Mouse (Mus musculus): ENCODE measurements around the gene Pla2g16.
A peak's percentile ranks its signal among the peaks of the same experiment; 100 is the strongest.

Gene Pla2g16

DNA sequence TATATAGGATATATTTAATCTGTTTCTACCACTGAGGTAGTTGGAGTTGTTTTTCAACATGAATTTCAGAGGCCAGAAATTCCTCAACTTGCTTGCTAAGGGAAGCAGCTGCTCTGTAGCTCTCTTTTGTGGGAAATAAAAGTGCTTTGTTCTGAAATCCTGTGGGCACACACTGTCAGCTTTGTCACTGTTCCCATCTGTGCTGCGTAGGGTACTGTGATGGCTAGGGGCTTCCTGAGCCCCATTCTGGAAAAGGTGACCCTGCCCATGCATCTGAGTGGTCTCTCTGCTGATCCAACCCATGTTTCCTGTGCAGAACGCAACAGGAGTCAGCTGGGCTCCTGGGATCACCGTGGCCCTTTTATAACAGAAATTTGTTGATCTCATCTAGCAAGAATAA is 9.6 kb downstream of the Pla2g16 start:
- DNase-seq = no peak

DNA sequence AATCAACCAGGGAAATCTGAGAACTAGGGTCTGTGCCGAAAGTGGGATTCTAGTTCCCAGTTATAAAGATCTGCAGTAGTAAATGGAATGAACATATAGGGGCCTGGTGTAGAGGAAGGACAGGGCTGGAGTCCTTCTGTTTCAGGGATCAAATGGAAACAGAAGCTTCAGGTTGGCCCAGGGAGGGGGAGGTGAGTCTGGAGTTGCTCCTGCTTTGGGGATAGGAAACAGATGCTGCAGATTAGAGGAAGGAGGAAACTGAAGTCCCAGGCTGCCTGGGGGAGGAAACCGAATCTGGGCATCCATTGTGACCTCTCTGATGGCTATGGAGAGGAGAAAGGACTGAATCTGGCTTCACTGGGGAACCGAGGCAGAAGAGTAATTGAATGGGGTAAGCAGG is 11.1 kb downstream of the Pla2g16 start:
- DNase-seq = no peak

DNA sequence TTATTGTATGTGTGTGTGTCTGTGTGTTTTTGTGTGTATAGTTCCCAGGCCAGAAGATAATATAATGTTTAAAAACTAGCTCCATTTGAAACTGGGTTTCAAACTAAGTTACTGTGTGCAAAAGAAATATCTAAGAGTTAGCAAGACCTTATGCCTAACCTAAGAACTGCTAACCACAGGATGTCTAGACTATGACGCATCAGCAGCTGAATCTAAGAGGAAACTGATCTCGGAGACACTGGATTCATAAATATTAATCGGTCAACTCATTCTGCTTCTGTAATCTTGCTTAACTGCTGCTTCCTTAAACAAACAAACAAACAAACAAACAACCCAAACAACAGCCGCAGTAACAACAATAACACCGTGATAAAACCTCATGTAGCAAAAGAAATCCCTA is 12.4 kb downstream of the Pla2g16 start:
- DNase-seq = no peak

DNA sequence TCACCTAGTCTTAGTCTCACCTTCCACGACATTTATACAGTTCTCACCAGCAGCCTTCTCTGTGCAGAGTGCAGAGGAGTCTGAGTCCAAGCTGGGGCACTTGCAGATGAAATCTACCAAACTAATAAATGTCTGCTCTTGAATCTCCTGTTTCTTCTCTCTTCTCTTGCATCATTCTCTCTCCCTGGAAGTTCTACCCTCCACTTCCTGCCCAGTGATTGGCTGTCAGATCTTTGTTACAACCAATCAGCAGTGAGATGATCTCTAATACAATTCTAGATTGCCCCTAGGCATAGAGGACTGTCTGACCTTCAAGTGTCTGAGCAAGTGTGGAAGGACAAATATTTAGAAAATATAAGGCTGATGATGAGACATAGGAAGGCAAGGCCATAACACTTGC is 18.9 kb downstream of the Pla2g16 start:
- DNase-seq = no peak

DNA sequence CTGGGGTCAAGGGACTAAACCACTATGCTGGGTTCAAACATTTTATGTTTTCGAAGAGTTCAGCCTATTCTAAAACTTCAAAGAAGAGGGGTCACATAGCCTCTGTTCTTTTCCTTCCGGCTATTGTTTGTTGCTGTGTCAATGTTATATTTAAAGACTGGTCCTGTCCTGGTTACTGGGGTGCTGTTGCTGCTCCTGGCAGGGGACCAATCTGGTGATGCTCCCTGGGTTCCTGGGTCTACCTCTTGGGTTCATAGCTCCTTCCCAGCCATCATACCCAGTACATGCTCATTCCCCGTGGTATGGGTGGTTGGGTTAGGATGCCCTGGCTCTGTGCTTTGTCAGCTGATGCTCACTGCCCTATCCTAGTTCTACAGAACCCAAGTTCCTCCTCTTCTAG is 20.5 kb downstream of the Pla2g16 start:
- no peak for DNase-seq

DNA sequence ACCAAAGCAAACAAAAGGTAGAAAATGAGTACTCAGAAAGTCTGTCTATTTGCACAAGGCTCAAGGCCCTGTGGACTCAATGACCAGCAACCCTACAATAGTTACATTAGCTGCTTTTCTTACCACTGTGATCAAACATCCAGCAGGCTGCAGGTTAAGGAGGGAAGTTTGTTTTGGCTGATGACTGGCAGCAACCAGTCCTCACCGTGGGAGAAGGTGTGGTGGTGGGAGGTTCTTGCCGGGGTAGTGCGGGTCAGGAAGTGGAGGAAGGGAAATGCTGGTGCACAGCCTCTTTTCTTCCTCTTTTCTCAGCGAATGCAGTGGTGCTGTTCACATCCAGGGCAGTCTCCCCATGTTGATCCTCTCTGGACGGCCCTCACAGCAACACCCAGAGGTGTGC is 23.8 kb downstream of the Pla2g16 start:
- DNase-seq = no peak

DNA sequence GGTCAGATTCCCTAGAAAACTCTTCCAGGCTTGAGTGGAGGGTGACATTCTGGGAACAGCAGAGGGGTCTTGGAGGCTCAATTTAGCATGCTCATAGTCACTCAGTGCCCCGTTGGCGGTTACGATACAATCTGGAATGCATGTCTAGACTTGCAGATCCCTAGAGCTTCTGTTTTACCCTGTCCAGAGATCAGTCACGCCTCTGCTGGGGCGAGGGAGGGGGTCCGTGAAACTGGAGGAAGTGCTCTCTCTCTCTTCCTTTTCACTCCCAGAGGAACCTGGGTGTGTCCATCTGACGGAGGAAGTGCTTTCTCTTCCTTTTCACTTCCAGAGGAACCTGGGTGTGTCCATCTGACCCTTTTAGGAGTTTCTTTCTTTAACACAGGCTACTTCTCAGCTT is 25.8 kb downstream of the Pla2g16 start:
- DNase-seq = no peak

DNA sequence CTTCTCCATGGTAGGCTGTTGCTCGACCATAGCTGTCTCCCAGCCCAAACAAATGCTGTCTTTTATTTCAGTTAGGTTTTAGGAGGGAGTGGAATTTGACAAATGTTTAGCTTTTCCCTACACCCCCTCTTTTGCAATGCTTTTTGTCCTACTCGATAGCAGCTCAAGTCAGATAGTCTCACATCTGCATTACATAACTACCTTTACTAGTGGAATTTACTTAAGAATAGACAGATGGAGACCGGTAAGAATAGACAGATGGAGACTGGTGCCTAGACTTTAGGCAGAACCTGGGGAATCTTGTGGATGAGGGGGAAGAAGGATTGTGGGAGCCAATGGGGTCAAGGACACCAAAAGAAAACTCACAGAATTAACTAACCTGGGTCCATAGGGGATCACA is 26.3 kb downstream of the Pla2g16 start:
- DNase-seq = no peak

DNA sequence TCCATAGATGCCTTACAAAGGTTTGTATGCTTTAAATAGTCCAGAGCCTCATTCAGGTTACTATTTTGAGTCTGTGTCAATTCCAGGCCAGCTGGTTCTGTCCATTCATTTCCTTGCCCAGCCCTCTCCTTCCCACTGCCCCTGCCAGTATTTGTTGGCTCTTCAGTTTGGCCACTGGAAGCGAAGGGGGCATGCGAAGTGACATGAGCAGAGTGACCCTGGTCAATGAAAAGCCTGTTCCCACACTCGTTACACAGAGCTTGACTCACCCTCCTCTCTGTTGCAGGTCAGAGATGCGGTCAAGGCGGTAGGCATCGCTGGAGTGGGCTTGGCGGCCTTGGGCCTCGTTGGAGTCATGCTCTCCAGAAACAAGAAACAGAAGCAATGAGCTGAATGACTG is 28.0 kb downstream of the Pla2g16 start:
- no peak for DNase-seq

DNA sequence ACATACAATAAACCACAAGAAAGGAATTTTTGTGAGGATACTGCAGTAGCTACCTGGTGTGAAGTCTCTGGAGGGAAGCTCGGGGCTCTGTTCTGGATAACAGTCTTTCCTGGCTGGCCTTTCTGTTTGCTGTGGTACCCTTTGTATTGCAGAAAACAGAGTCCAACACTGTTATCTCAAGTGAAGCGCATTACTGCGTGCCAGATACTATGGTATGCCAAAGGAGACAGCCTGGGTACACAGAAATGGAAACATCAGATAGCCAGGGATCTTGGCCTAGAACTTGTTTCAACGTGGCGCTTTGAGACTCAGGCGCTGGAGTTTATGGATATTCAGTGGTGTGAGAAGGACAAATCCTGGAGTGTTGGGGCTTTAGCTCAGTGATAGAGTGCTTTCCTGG is 28.5 kb downstream of the Pla2g16 start:
- DNase-seq = no peak

DNA sequence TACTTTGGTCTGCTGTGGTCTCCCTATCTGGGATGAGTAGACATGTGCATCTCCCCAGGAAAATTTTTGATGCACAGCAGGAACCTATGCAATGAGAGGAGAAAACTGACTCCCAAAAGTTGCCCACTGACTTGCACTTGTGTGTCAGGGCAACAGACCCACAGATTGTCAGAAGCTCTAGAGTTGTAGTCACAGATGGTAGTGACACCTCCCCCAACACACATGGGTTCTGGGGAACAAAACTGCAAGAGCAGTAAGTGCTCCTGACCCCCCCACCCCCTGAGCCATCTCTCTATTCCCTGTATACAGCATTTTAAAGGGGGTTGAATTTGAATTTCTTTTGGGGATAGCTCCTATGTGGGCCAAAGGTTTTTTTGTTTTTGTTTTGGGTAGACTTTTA is 33.5 kb downstream of the Pla2g16 start:
- DNase-seq = no peak

DNA sequence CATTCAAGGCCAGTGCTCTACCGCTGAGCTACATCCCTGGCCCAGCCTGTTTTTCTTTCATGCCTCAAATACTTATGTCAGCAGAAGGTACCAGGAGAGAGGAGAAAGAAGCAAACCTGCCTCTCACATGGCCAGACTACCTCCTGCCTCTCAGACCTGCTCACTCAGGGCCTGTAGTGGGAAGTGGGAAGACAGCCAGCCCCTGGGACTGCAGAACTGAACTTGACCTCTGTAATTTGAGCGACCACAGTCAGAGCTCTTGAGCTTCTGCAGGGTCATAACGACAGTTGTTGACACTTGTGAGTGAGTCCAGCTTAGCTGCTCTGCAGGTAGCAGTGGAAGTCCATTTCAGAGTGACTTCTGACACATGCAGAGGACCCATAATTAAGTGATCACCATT is 34.8 kb downstream of the Pla2g16 start:
- DNase-seq = no peak

DNA sequence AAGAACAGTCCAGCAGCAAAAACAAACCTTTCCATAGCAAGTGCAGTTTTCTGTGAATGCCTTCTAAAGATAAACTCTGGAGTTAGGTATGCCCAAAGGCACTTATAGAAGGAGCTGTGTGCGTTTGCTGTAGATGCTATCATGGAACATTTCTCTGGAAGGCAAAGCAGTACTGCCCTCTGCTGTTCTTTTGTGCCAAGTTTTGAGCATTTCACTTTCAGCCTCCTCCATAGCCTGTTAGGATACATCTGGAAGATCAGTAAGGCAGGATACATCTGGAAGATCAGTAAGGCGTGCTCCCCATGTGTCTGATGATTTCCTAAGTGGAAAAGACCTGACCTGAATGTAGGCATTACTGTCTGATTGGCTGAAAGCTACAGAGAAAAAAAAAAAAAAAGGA is 38.3 kb downstream of the Pla2g16 start:
- no peak for DNase-seq

DNA sequence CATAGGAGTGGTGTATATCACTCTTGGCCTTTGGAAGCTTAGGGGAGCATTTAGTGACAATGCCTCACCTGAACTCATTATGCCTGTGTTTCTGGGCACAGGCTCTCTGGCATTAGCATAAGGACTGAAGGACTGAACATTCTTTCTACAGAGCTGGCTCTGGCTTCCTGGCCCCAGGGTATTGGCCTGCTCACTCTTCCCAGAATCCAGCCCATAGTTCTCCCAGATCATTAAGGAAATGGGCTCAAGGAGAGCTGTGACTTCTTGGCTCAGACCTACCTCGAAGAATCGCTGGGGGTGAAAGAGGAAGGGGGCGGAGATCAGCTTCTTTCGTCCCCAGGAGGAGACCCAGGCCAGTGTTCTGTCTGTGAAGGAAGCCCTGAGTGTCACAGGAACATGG is 41.2 kb downstream of the Pla2g16 start:
- DNase-seq = no peak

DNA sequence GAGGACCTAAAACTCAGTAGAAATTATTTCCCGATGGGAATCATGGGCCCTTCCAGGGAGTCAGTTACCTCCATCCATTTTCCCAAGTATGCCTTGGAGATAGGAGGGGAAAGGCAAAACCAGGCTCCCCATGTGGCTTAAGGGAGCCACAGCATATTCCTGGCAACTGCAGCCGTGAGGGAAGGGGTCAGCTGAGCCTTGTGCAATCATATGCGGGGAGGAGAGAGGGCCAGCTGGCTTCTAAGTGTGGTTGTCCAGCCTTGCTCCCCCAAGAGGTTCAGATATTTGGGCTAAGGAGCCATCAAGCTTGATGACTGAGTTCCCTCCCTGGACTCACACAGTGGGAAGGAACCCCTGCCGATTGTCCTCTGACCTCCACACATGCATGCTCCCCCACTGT is 44.3 kb downstream of the Pla2g16 start:
- no peak for DNase-seq

DNA sequence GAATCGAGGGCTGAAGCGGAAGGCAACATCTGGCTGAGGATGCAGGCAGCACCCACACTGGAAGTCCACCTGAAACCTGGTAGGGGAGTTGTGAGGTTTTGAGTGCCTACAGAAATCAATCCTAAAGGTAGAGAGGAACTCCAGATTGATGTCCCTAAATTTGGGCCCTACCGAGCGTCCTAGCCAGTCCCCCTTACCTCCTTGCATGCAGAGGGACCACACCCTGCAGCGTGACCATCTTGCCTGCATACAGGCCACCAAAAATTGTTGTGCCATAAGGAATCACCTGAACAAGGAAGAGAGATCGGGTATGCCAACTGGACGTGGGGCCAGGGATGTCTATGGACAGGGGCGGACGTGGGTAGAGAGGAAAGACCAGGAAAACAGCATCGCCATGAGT is 46.8 kb downstream of the Pla2g16 start:
- no peak for DNase-seq

DNA sequence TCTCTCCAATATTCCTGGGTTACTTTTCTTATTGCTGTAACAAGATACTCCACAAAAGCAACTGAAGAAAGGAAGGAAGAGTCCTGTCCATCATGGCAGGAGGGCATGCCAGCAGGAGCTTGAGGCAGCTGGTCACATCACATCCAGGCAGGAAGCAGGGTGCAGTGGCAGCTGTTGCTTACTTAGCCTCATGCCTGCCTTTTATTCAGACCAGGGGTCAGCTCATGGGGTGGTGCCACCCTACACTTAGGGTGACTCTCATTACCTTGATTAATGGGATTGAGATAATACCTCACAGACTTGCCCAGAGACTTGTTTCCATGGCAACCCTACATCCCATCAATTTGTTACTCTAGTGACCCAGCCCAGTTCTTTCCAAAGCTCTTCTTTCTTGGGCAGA is 47.8 kb downstream of the Pla2g16 start:
- no peak for DNase-seq

DNA sequence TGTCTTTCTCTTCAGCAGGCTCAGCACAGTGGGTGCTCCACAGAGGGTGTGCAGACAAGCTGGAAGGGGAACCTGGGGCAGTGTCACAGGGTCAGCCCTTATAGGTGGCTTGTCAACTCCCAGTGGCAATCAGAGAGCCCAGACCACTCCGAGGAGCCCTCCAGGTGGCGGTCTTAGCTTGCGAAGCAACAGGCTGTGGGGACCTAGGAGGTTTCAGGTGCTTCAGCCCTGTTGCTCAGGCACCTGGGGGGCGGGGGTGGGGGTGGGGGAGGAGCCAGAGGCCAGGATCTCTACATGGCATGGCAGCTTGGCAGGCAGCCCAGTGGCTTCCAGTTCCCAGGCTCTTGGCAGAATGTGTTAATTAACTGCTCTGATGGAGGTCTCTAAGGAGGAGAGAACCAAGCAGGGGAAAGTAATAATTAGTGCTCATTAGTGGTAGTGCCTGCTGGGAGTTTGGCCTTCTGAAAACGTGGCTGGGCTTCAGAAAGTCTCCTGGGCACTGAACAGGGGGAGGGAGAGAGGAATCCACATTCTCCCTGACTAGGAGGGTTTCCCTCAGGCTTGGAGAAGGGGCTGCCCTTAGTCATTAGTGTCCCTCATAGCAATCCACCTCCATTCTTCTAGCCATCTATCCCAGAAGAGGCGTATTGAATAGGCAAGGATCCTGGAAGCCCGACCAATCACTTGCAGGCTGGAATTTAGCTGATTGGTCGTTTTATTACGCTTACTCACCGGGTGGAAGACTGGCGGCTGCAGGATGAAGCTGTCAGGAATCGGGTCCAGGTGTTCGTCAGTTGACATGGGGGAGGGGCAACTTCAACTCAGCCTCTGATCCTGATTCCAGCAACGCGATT is 48.9 kb downstream of the Pla2g16 start:
- DNase-seq = peak; percentile 16

DNA sequence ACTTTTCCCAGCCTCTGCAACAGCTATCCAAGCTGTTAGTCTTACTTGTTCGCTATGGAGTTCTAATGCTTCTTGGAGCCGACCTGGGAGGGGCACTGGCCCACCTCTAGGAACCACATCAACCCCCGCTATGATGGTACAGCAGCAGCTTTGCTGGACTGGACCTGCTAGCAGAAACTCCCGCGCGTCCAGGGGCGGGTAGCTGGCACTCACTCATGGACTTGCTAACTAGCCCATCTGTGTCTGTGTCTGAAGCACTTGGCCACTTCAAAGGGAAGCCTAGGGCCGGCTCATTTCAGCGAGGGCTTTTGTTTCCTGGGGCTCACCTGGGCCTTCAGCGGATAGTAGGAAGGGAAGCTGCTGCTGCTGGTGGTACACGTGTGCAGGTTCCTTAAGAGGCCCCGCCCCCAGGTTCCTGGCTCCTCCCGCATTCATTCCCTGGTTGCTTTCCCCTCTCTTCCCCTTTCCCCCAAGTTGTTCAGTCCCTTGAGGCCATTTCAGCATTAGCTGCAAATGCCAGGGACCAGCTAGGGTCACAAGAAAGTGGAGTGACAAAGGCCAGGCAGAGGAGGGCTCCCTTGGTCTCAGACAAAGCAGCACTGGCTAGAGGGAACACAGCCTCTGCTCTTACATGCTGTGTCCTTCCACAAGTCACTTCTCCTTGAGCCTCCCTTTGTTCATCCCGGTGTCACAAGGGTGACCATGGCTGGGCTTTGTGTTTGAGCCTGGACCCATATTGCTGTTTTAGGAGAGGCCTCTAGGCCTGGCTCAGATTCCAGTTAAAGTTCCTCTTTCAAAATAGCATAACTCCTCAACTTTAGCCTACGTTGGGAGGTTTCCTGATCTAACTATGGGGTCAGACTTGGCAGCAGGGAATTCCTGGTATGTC is 49.8 kb downstream of the Pla2g16 start, which contains the start of gene Lgals12:
TSS of gene Lgals12 (minus strand) at position 393 of the 889 bp plus-strand sequence.
- no peak for DNase-seq

DNA sequence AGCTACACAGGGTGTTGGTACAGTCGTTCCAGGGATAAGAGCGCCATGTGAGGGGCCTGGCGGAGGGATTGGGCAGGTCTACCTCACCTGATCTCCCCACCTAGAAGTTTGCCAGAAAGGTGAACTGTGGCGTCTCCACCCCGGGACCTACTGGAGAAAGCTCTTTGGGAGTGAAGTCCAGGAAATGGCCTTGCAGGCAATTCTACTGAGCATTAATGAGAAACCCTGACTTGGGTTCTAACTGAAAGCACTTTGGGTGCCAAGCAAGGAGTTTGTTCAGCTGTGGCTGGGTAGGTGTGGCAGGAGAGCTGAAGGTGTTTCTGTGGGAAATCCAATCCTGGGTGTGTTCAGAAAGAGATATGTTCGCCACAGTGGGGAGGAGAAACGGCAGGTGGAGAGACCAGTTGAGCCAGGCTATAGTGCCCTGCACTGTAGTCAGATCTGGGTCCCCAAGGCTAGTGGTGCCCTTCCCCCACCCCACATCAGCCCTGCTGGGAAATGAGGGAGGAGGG is 50.5 kb downstream of the Pla2g16 start:
- no peak for DNase-seq

DNA sequence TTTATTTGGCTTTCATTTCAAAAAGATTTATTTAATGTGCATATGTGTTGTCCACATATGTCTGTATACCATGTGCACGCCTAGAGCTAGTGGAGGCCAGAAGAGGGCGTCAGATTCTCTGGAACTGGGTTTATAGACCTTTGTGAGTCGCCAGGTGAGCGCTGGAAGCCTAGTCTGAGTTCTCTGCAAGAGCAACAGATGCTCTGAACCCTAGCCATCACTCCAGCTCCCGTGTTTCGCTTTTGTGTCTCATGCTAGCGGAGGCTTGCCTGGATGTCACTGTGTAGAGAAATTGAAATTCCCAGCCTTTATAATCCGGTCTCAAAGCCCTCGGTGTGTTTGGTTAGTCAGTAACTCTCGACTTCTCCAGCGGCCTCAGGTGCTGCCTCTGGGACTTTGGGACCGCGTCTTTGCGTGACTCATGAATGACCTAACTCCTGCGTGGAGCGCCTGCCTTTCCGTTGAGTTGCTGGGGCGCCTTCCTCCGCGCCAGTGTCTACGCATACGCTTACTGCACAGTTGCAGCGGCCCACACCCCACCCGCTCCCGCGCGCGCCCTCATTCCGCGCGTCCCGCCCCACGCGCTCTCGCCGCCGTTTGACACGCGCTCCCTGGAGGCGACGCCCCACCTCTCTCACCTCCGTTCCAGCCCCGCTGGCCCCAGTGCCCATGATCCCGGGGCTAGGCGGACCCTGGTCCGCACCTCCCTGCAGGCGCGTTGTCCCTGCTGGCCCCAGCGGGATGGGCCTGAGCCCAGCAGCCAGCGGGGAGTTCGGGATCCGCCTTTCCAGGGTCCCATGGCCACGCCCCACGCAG is 54.9 kb downstream of the Pla2g16 start, which contains the start of gene Hrasls5:
TSS of gene Hrasls5 (plus strand) at position 600 of the 816 bp plus-strand sequence.
- no peak for DNase-seq

DNA sequence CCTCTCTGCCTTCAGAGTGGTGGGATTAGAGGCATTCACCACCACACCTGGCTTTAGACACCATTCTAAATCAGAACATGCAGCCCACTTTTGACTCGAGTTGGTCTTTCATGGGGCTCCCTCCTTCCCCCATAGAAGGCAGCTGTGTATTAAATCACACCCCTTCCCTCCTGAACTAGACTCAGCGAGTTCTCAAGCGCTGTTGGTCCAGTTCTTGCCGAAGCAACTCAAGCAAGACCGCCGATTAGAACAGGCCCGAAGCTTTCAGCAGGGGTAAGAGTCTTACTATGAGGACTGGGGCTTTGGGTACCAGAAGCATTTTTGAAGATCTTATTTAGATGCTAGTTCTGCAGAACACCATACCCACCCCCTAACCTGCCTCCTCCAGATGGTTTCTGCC is 55.9 kb downstream of the Pla2g16 start:
- DNase-seq = no peak
